Mouse (Mus musculus) inflammation-experienced regulatory T-cells, adult 6 months (primary cell): ENCODE data around the gene Gm10134. TPM values are rescaled to one million over a fixed set of nuclear protein-coding genes. Genes with fewer than 3 reads are reported as not detected.

ENCODE experiments used
- ATAC-seq: one replicate; pipeline ENCODE4 v1.8.0; 2017
- polyA plus RNA-seq, 3 experiments: library from polyadenylated mRNA; unstranded; fragments of 100-300 nt; shearing (Covaris generic); gene quantifications; one replicate each; pipeline ENCODE4 v1.2.1; 2017

The Gm10134 gene
- polyA plus RNA-seq, 3 experiments from 2014 or later, result not detected

- ATAC-seq, result peak; percentile 87
These were observed 27.3 kb downstream of the Gm10134 start for GRCm38 (mm10) chr2:28532938-28533771.

GRCm38 (mm10) chr2:28533901-28534435 is 28.1 kb downstream of the Gm10134 start:
- ATAC-seq, result no peak

- ATAC-seq, result no peak
These were observed 28.8 kb downstream of the Gm10134 start for GRCm38 (mm10) chr2:28534436-28535262.

GRCm38 (mm10) chr2:28535263-28535540 is 29.3 kb downstream of the Gm10134 start:
- ATAC-seq, result no peak

GRCm38 (mm10) chr2:28535650-28536049 is 29.8 kb downstream of the Gm10134 start:
- ATAC-seq, result no peak

- ATAC-seq, result no peak
These were observed 30.3 kb downstream of the Gm10134 start for GRCm38 (mm10) chr2:28536166-28536565.

GRCm38 (mm10) chr2:28536766-28537633 is 31.1 kb downstream of the Gm10134 start:
- ATAC-seq, result no peak

- no peak for ATAC-seq
These were observed 31.7 kb downstream of the Gm10134 start for GRCm38 (mm10) chr2:28537634-28537920.

GRCm38 (mm10) chr2:28537995-28538816 is 32.3 kb downstream of the Gm10134 start:
- no peak for ATAC-seq

- no peak for ATAC-seq
These were observed 32.9 kb downstream of the Gm10134 start for GRCm38 (mm10) chr2:28538817-28539128.

GRCm38 (mm10) chr2:28539206-28539605 is 33.3 kb downstream of the Gm10134 start:
- ATAC-seq, result no peak

- ATAC-seq, result peak; percentile 83
These were observed 34.1 kb downstream of the Gm10134 start for GRCm38 (mm10) chr2:28539949-28540348.

GRCm38 (mm10) chr2:28540587-28541227 is 34.8 kb downstream of the Gm10134 start:
- ATAC-seq, result no peak

- ATAC-seq, result no peak
These were observed 38.0 kb downstream of the Gm10134 start for GRCm38 (mm10) chr2:28543894-28544293.

- ATAC-seq, result no peak
These were observed 40.1 kb downstream of the Gm10134 start for GRCm38 (mm10) chr2:28545976-28546375.

GRCm38 (mm10) chr2:28546560-28546959 is 40.7 kb downstream of the Gm10134 start:
- no peak for ATAC-seq

GRCm38 (mm10) chr2:28547237-28548172 is 41.6 kb downstream of the Gm10134 start:
- peak; percentile 85 for ATAC-seq

- ATAC-seq, result no peak
These were observed 43.3 kb downstream of the Gm10134 start for GRCm38 (mm10) chr2:28549157-28549556.

- ATAC-seq, result no peak
These were observed 46.4 kb downstream of the Gm10134 start for GRCm38 (mm10) chr2:28552301-28552700.
